Mouse (Mus musculus) layer of hippocampus, adult 2 months (tissue): ENCODE data around the gene Tceanc2. TPM values are rescaled to one million over a fixed set of nuclear protein-coding genes. Genes with fewer than 3 reads are reported as not detected.

Experiments
- DNase-seq, 2 experiments: peaks; one replicate each; pipeline ENCODE4 v3.0.0; 2022; ENCODE audit warnings: low spot score in 2 of 2
- H3K27ac ChIP-seq: fragments of 200-600 bp; 2 replicates; pipeline ENCODE4 v1.8.1; 2022
- H3K4me3 ChIP-seq: fragments of 200-600 bp; 2 replicates; pipeline ENCODE4 v1.8.1; 2022; ENCODE audit warnings: mild to moderate bottlenecking
- CTCF ChIP-seq: fragments of 200-600 bp; conservative IDR thresholded peaks from 2 replicates; pipeline ENCODE4 v1.8.1; 2022; ENCODE audit warnings: antibody characterized with exemption, mild to moderate bottlenecking, moderate library complexity
- total RNA-seq, 2 experiments: library from RNA; stranded (reverse); gene quantifications; 2 replicates each; pipeline ENCODE4 v1.2.3; 2021

Gene Tceanc2
- total RNA-seq, 2 experiments from 2014 or later: 14.6 to 18.0 TPM

GRCm38 (mm10) chr4:107134891-107135290 is 44.0 kb downstream of the Tceanc2 start:
- TF ChIP-seq CTCF: no peak
- Histone ChIP-seq H3K27ac (no peak overlapping the region), H3K4me3 (no peak overlapping the region)
- DNase-seq: no peak

- DNase-seq: no peak
- Histone ChIP-seq H3K27ac (no peak overlapping the region), H3K4me3 (no peak overlapping the region)
- no peak for TF ChIP-seq CTCF
Measured at GRCm38 (mm10) chr4:107130534-107130933, 48.4 kb downstream of the Tceanc2 start.

GRCm38 (mm10) chr4:107129373-107129772 is 49.5 kb downstream of the Tceanc2 start:
- H3K27ac ChIP-seq: no peak overlapping the region
- TF ChIP-seq CTCF: no peak
- no peak for DNase-seq
- H3K4me3 ChIP-seq: no peak overlapping the region

- H3K27ac ChIP-seq: no peak overlapping the region
- TF ChIP-seq CTCF: no peak
- DNase-seq: no peak
Measured at GRCm38 (mm10) chr4:107127901-107128669, 50.8 kb downstream of the Tceanc2 start.

GRCm38 (mm10) chr4:107126891-107127524 is 51.9 kb downstream of the Tceanc2 start:
- Histone ChIP-seq H3K27ac (no peak overlapping the region), H3K4me3 (no peak overlapping the region)
- no peak for TF ChIP-seq CTCF
- DNase-seq: no peak

More at GRCm38 (mm10) chr4:107127901-107128669, 50.8 kb downstream of the Tceanc2 start:
- no peak overlapping the region for H3K4me3 ChIP-seq

- H3K27ac ChIP-seq: no peak overlapping the region
- DNase-seq: no peak
- TF ChIP-seq CTCF: no peak
- H3K4me3 ChIP-seq: no peak overlapping the region
Measured at GRCm38 (mm10) chr4:107126389-107126788, 52.5 kb downstream of the Tceanc2 start.

GRCm38 (mm10) chr4:107125101-107125500 is 53.8 kb downstream of the Tceanc2 start:
- no peak for DNase-seq
- Histone ChIP-seq H3K4me3 (no peak overlapping the region), H3K27ac (no peak overlapping the region)
- peak; percentile 64 for TF ChIP-seq CTCF

- no peak for DNase-seq
- no peak overlapping the region for H3K27ac ChIP-seq
- no peak for TF ChIP-seq CTCF
- no peak overlapping the region for H3K4me3 ChIP-seq
Measured at GRCm38 (mm10) chr4:107124376-107124775, 54.5 kb downstream of the Tceanc2 start.

- DNase-seq: no peak
Measured at GRCm38 (mm10) chr4:107121165-107121943, 57.6 kb downstream of the Tceanc2 start.

GRCm38 (mm10) chr4:107120676-107121075 is 58.2 kb downstream of the Tceanc2 start:
- no peak for TF ChIP-seq CTCF
- DNase-seq: no peak
- H3K27ac ChIP-seq: no peak overlapping the region
- H3K4me3 ChIP-seq: no peak overlapping the region

More at GRCm38 (mm10) chr4:107121165-107121943, 57.6 kb downstream of the Tceanc2 start:
- H3K27ac ChIP-seq: no peak overlapping the region
- no peak overlapping the region for H3K4me3 ChIP-seq
- TF ChIP-seq CTCF: peak; percentile 59

GRCm38 (mm10) chr4:107119056-107119455 is 59.9 kb downstream of the Tceanc2 start:
- TF ChIP-seq CTCF: no peak
- Histone ChIP-seq H3K4me3 (no peak overlapping the region), H3K27ac (no peak overlapping the region)
- DNase-seq: no peak

GRCm38 (mm10) chr4:107117741-107118385 is 61.1 kb downstream of the Tceanc2 start:
- DNase-seq: no peak
- no peak for TF ChIP-seq CTCF
- Histone ChIP-seq H3K27ac (no peak overlapping the region), H3K4me3 (no peak overlapping the region)
